Mouse (Mus musculus): Measurements from ENCODE around the gene Stab1.

GRCm38 (mm10) chr14:31215157-31216002 is 46.9 kb upstream of the Stab1 start:
- TF ChIP-seq POLR2A (IDR thresholded peaks at IDR 0.05; ENCODE audit: low read depth, low read length): no peak
- peak; percentile 97 for TF ChIP-seq CTCF (conservative IDR thresholded peaks at IDR 0.05; ENCODE audit: insufficient read depth, insufficient read length, low read depth, low read length)
